Mouse (Mus musculus): ENCODE measurements at regions not wholly inside any gene's neighbourhood (a gene's known extent, or its start where the extent isn't known, plus 50 kb on each side); places are given as distances from the start of the nearest gene placed in this dataset.

- no peak for DNase-seq (ENCODE audit: extremely low spot score in 1 of 2, low spot score in 1 of 2)
These were observed 148.2 kb downstream of the Kdr start for GRCm38 (mm10) chr5:75829850-75830625.

GRCm38 (mm10) chr5:75828332-75828731 is 149.9 kb downstream of the Kdr start:
- DNase-seq (ENCODE audit: extremely low spot score in 1 of 2, low spot score in 1 of 2), result no peak

GRCm38 (mm10) chr5:75826283-75827098 is 151.8 kb downstream of the Kdr start:
- no peak for DNase-seq (ENCODE audit: extremely low spot score in 1 of 2, low spot score in 1 of 2)

- DNase-seq (ENCODE audit: extremely low spot score in 1 of 2, low spot score in 1 of 2), result no peak
These were observed 152.7 kb downstream of the Kdr start for GRCm38 (mm10) chr5:75825576-75825975.

GRCm38 (mm10) chr5:75824660-75825059 is 153.6 kb downstream of the Kdr start:
- no peak for DNase-seq (ENCODE audit: extremely low spot score in 1 of 2, low spot score in 1 of 2)

GRCm38 (mm10) chr5:75823646-75824045 is 154.6 kb downstream of the Kdr start:
- no peak for DNase-seq (ENCODE audit: extremely low spot score in 1 of 2, low spot score in 1 of 2)

GRCm38 (mm10) chr5:75817396-75817795 is 160.9 kb downstream of the Kdr start:
- DNase-seq (ENCODE audit: extremely low spot score in 1 of 2, low spot score in 1 of 2), result no peak

- no peak for DNase-seq (ENCODE audit: extremely low spot score in 1 of 2, low spot score in 1 of 2)
These were observed 163.8 kb downstream of the Kdr start for GRCm38 (mm10) chr5:75814393-75814984.

- no peak for DNase-seq (ENCODE audit: extremely low spot score in 1 of 2, low spot score in 1 of 2)
These were observed 165.6 kb downstream of the Kdr start for GRCm38 (mm10) chr5:75812686-75813085.

- no peak for DNase-seq (ENCODE audit: extremely low spot score in 1 of 2, low spot score in 1 of 2)
These were observed 169.5 kb downstream of the Kdr start for GRCm38 (mm10) chr5:75808551-75809332.

- no peak for DNase-seq (ENCODE audit: extremely low spot score in 1 of 2, low spot score in 1 of 2)
These were observed 173.2 kb downstream of the Kdr start for GRCm38 (mm10) chr5:75805011-75805410.

GRCm38 (mm10) chr5:75804340-75804739 is 173.9 kb downstream of the Kdr start:
- DNase-seq (ENCODE audit: extremely low spot score in 1 of 2, low spot score in 1 of 2), result no peak

- DNase-seq (ENCODE audit: extremely low spot score in 1 of 2, low spot score in 1 of 2), result no peak
These were observed 175.2 kb downstream of the Kdr start for GRCm38 (mm10) chr5:75803012-75803411.

GRCm38 (mm10) chr5:75800040-75800989 is 177.9 kb downstream of the Kdr start:
- peak in 1 of 2 experiments; percentile 6 for DNase-seq (ENCODE audit: extremely low spot score in 1 of 2, low spot score in 1 of 2)

GRCm38 (mm10) chr5:75799627-75800026 is 178.6 kb downstream of the Kdr start:
- DNase-seq (ENCODE audit: extremely low spot score in 1 of 2, low spot score in 1 of 2), result no peak

GRCm38 (mm10) chr5:75793184-75793583 is 185.1 kb downstream of the Kdr start:
- DNase-seq (ENCODE audit: extremely low spot score in 1 of 2, low spot score in 1 of 2), result no peak

- DNase-seq (ENCODE audit: extremely low spot score in 1 of 2, low spot score in 1 of 2), result no peak
These were observed 186.5 kb downstream of the Kdr start for GRCm38 (mm10) chr5:75791738-75792137.

- no peak for DNase-seq (ENCODE audit: extremely low spot score in 1 of 2, low spot score in 1 of 2)
These were observed 190.2 kb downstream of the Kdr start for GRCm38 (mm10) chr5:75788087-75788486.

- DNase-seq (ENCODE audit: extremely low spot score in 1 of 2, low spot score in 1 of 2), result no peak
These were observed 192.1 kb downstream of the Kdr start for GRCm38 (mm10) chr5:75786196-75786595.

Data from frontal cortex, adult 2 months (tissue).